Mouse (Mus musculus): ENCODE data around the gene Vmn2r118. TPM values are rescaled to one million over a fixed set of nuclear protein-coding genes. Genes with fewer than 3 reads are reported as not detected.

Gene Vmn2r118
- total RNA-seq (2021): not detected
- not detected in 2 replicates for polyA plus RNA-seq (2012; rRNA removed)
- long read RNA-seq: 0 reads

DNA sequence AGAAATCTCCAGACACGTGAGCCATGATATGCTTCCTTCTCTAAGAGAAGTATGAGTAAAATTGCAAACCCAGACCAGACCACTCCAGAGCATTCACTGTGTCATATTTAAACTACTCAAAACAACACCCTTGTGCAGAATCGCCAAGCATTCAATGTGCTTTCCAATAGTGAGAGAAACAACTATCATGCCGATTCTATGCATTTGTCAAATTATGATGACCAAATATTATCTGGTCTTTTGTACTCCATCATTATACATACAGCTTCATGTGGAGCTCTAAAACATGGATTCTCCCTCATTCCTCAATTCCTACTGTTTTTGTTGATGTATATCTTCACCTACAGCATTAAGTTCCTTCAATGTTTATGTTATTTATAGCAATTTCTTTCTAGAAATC lies at the start of gene Vmn2r118:
TSS of gene Vmn2r118 (minus strand) at position 101 of the 400 bp plus-strand sequence.
- DNase-seq: no peak
- no peaks in the 10 kb centered on the region for H3K27me3 ChIP-seq (ENCODE audit: control insufficient read depth, insufficient read depth, low read length)
- TF ChIP-seq CTCF (IDR thresholded peaks at IDR 0.05) (no peak), POLR2A (IDR thresholded peaks at IDR 0.05; ENCODE audit: insufficient read depth, low read depth, low read length) (no peak), EP300 (IDR thresholded peaks at IDR 0.05; ENCODE audit: insufficient read depth, low read depth, low read length) (no peak)
- WGBS: 83% methylated on average over 3 of the region's 3 CpGs
- no peaks in the 10 kb centered on the region for H3K36me3 ChIP-seq (ENCODE audit: control insufficient read depth, insufficient read depth, low read length)
- H3K4me3 ChIP-seq: no peak within 1 kb of the TSS
- no peaks in the 10 kb centered on the region for H3K4me1 ChIP-seq (ENCODE audit: control insufficient read depth, insufficient read depth, low read length)
- H3K9ac ChIP-seq (ENCODE audit: low read depth, low read length): no peak within 1 kb of the TSS
- no peaks in the 10 kb centered on the region for H3K79me2 ChIP-seq (replicated peaks; ENCODE audit: control insufficient read depth, insufficient read depth, low read length)
- intact Hi-C loops (cut with DNase I): no loop called here
- no peak within 1 kb of the TSS for H3K27ac ChIP-seq

DNA sequence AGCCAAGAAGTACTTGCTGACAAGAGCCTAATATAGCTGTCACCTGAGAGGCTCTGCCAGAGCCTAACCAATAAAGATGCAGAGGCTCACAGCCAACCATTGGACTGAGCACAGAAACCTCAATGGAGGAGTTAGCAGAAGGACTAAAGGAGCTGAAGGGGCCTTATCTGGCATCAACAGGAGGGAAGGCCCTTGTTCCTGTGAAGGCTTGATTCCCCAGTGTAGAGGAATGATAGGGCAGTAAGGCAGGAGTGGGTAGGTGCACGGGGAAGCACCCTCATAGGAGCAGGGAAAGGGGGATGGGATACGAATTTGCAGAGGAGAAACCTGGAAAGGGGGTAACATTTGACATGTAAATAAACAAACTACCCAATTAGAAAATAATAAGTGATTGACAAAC lies 36.1 kb upstream of the Vmn2r118 start:
- no peak for DNase-seq
- H3K27ac ChIP-seq: no peak overlapping the region
- no peaks in the 10 kb centered on the region for H3K36me3 ChIP-seq (ENCODE audit: control insufficient read depth, insufficient read depth, low read length)
- TF ChIP-seq CTCF (IDR thresholded peaks at IDR 0.05) (no peak), EP300 (IDR thresholded peaks at IDR 0.05; ENCODE audit: insufficient read depth, low read depth, low read length) (no peak)
- no peak overlapping the region for H3K9ac ChIP-seq (ENCODE audit: low read depth, low read length)
- intact Hi-C loops (cut with DNase I): no loop called here
- no peaks in the 10 kb centered on the region for H3K27me3 ChIP-seq (ENCODE audit: control insufficient read depth, insufficient read depth, low read length)
- no peaks in the 10 kb centered on the region for H3K4me1 ChIP-seq (ENCODE audit: control insufficient read depth, insufficient read depth, low read length)
- 70% methylated on average over 2 of the region's 2 CpGs for WGBS
- H3K4me3 ChIP-seq: no peak overlapping the region
- no peaks in the 10 kb centered on the region for H3K79me2 ChIP-seq (replicated peaks; ENCODE audit: control insufficient read depth, insufficient read depth, low read length)

DNA sequence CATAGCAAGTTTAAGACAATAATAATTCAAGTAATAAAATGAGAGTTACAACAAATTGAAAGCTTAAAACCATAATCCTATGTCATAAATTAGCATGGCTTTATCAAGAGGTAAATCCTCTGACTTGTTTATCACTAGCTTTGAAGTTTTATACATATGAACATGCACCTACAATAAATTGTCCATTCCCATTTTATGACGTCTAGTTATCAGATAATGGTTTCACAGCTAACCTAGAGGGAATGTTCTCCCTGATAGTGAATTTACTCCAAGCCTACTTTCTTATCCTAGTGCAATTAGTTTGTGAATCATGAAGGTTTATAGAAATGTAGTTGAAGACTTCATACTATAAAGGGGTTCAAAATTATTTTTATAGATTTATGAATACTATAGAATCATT lies 34.2 kb downstream of the Vmn2r118 start:
- TF ChIP-seq CTCF (IDR thresholded peaks at IDR 0.05): no peak
- TF ChIP-seq POLR2A (IDR thresholded peaks at IDR 0.05; ENCODE audit: insufficient read depth, low read depth, low read length): no peak
- no peak for TF ChIP-seq EP300 (IDR thresholded peaks at IDR 0.05; ENCODE audit: insufficient read depth, low read depth, low read length)
- no peak overlapping the region for H3K9ac ChIP-seq (ENCODE audit: low read depth, low read length)
- H3K27ac ChIP-seq: no peak overlapping the region
- no peaks in the 10 kb centered on the region for H3K27me3 ChIP-seq (ENCODE audit: control insufficient read depth, insufficient read depth, low read length)
- intact Hi-C loops (cut with DNase I): no loop called here
- no peaks in the 10 kb centered on the region for H3K79me2 ChIP-seq (replicated peaks; ENCODE audit: control insufficient read depth, insufficient read depth, low read length)
- H3K4me1 ChIP-seq (ENCODE audit: control insufficient read depth, insufficient read depth, low read length): no peaks in the 10 kb centered on the region
- WGBS: 45% methylated on average over 1 of the region's 1 CpGs
- H3K36me3 ChIP-seq (ENCODE audit: control insufficient read depth, insufficient read depth, low read length): no peaks in the 10 kb centered on the region
- DNase-seq: no peak
- no peak overlapping the region for H3K4me3 ChIP-seq

DNA sequence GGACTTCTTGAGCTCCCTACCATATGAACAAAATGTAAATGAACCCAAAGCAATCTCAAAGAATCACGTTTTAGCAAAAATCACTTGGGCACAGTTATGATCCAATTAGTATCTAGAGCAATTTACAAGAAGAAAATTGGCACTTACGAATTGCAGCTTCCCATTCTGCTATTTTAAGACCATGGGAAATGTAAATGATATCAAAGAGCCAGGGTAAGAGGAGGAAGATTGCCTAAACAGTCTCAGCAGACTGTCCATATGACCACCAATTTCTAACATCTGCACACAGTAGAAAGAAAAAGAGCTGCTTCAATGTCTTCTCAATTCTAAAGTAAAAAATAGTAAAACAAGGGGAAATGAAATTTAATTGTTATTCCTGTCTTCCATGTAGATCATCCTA lies 63.2 kb downstream of the Vmn2r118 start:
- no peak overlapping the region for H3K9ac ChIP-seq (ENCODE audit: low read depth, low read length)
- H3K27me3 ChIP-seq (ENCODE audit: control insufficient read depth, insufficient read depth, low read length): no peaks in the 10 kb centered on the region
- no peak for DNase-seq
- WGBS: 43% methylated on average over 2 of the region's 2 CpGs
- intact Hi-C loops (cut with DNase I): no loop called here
- TF ChIP-seq EP300 (IDR thresholded peaks at IDR 0.05; ENCODE audit: insufficient read depth, low read depth, low read length) (no peak), CTCF (IDR thresholded peaks at IDR 0.05) (no peak), POLR2A (IDR thresholded peaks at IDR 0.05; ENCODE audit: insufficient read depth, low read depth, low read length) (no peak)
- H3K27ac ChIP-seq: no peak overlapping the region
- H3K4me1 ChIP-seq (ENCODE audit: control insufficient read depth, insufficient read depth, low read length): no peaks in the 10 kb centered on the region
- H3K4me3 ChIP-seq: no peak overlapping the region
- no peaks in the 10 kb centered on the region for H3K79me2 ChIP-seq (replicated peaks; ENCODE audit: control insufficient read depth, insufficient read depth, low read length)
- no peaks in the 10 kb centered on the region for H3K36me3 ChIP-seq (ENCODE audit: control insufficient read depth, insufficient read depth, low read length)

DNA sequence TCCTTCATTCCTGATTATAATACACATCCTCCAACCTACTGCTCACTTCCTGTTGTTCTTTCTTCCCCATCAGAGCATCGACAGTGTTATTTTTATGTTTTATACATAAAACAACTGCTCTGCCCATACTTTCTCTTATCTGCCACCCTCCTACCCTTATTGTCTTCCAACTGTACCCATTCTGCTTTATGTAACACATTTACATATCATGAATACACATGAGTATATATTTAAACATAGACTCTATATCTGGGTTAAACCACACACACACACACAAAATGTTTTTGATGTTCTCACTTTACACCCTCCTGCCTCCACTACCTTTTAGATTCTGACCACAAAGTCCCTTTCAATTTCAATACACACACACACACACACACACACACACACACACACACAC lies 76.5 kb downstream of the Vmn2r118 start:
- Histone ChIP-seq H3K79me2 (replicated peaks; ENCODE audit: control insufficient read depth, insufficient read depth, low read length) (no peaks in the 10 kb centered on the region), H3K36me3 (ENCODE audit: control insufficient read depth, insufficient read depth, low read length) (no peaks in the 10 kb centered on the region), H3K9ac (ENCODE audit: low read depth, low read length) (no peak overlapping the region), H3K4me1 (ENCODE audit: control insufficient read depth, insufficient read depth, low read length) (no peaks in the 10 kb centered on the region), H3K27ac (no peak overlapping the region), H3K27me3 (ENCODE audit: control insufficient read depth, insufficient read depth, low read length) (no peaks in the 10 kb centered on the region), H3K4me3 (no peak overlapping the region)
- no peak for TF ChIP-seq POLR2A (IDR thresholded peaks at IDR 0.05; ENCODE audit: insufficient read depth, low read depth, low read length)
- no peak for TF ChIP-seq CTCF (IDR thresholded peaks at IDR 0.05)
- no peak for TF ChIP-seq EP300 (IDR thresholded peaks at IDR 0.05; ENCODE audit: insufficient read depth, low read depth, low read length)
- DNase-seq: no peak
- 62% methylated on average over 1 of the region's 1 CpGs for WGBS
- intact Hi-C loops (cut with DNase I): no loop called here

Other genes with a start within 250 kb of the Vmn2r118 start
- not detected for gene St6gal2, start 179.8 kb downstream of the Vmn2r118 start, total RNA-seq (2021)
- gene St6gal2, start 179.8 kb downstream of the Vmn2r118 start, polyA plus RNA-seq (2012; rRNA removed): not detected in 2 replicates
- 1 to 10 TPM; 2.3 to 2.8 TPM for gene Pot1b, start 87.4 kb upstream of the Vmn2r118 start, total RNA-seq (2021)
- 1.5 and 3.5 TPM in 2 replicates for gene Pot1b, start 87.4 kb upstream of the Vmn2r118 start, polyA plus RNA-seq (2012; rRNA removed)
- gene Adgre4, start 124.8 kb upstream of the Vmn2r118 start, total RNA-seq (2021): under 1 TPM; 0.47 to 0.75 TPM
- gene Adgre4, start 124.8 kb upstream of the Vmn2r118 start, polyA plus RNA-seq (2012; rRNA removed): 0.82 and 0.92 TPM in 2 replicates